Mouse (Mus musculus): ENCODE data around the gene Ttc26. TPM values are rescaled to one million over a fixed set of nuclear protein-coding genes. Genes with fewer than 3 reads are reported as not detected.
A peak's percentile ranks its signal among the peaks of the same experiment; 100 is the strongest.

Gene Ttc26
- total and polyA plus RNA-seq, 2 experiments, result 0.11 to 0.65 TPM

- no peak overlapping the region for H3K9ac ChIP-seq (ENCODE audit: low read depth, low read length)
- H3K4me3 ChIP-seq (ENCODE audit: insufficient read depth, low read depth, low read length), result no peak overlapping the region
- DNase-seq (ENCODE audit: extremely low read depth, low read depth, low spot score), result no peak
- no peaks in the 10 kb centered on the region for H3K36me3 ChIP-seq (ENCODE audit: control insufficient read depth, insufficient read depth, low read length)
- TF ChIP-seq POLR2A (IDR thresholded peaks at IDR 0.05; ENCODE audit: extremely low read depth, insufficient read depth, low read length), result no peak
- TF ChIP-seq CTCF (IDR thresholded peaks at IDR 0.05; ENCODE audit: low read depth, low read length), result no peak
- no peaks in the 10 kb centered on the region for H3K27me3 ChIP-seq (ENCODE audit: control insufficient read depth, insufficient read depth, low read length)
- H3K79me2 ChIP-seq (ENCODE audit: control insufficient read depth, insufficient read depth, low read length), result no peaks in the 10 kb centered on the region
- H3K27ac ChIP-seq (replicated peaks; ENCODE audit: insufficient read depth, low read depth, low read length), result no peak overlapping the region
- no peaks in the 10 kb centered on the region for H3K4me1 ChIP-seq (ENCODE audit: control insufficient read depth, insufficient read depth, low read length)
- 67% methylated on average over 1 of the region's 1 CpGs for WGBS
Measured at GRCm38 (mm10) chr6:38361937-38362336, 19.3 kb upstream of the Ttc26 start.

- Histone ChIP-seq H3K36me3 (ENCODE audit: control insufficient read depth, insufficient read depth, low read length) (no peaks in the 10 kb centered on the region), H3K27ac (replicated peaks; ENCODE audit: insufficient read depth, low read depth, low read length) (no peak overlapping the region), H3K9ac (ENCODE audit: low read depth, low read length) (no peak overlapping the region), H3K4me3 (ENCODE audit: insufficient read depth, low read depth, low read length) (no peak overlapping the region), H3K79me2 (ENCODE audit: control insufficient read depth, insufficient read depth, low read length) (no peaks in the 10 kb centered on the region), H3K4me1 (ENCODE audit: control insufficient read depth, insufficient read depth, low read length) (no peaks in the 10 kb centered on the region), H3K27me3 (ENCODE audit: control insufficient read depth, insufficient read depth, low read length) (no peaks in the 10 kb centered on the region)
- no peak for DNase-seq (ENCODE audit: extremely low read depth, low read depth, low spot score)
- 81% methylated on average over 4 of the region's 4 CpGs for WGBS
- TF ChIP-seq POLR2A (IDR thresholded peaks at IDR 0.05; ENCODE audit: extremely low read depth, insufficient read depth, low read length) (no peak), CTCF (IDR thresholded peaks at IDR 0.05; ENCODE audit: low read depth, low read length) (no peak)
Measured at GRCm38 (mm10) chr6:38363370-38363769, 17.9 kb upstream of the Ttc26 start.

GRCm38 (mm10) chr6:38364121-38364520 is 17.1 kb upstream of the Ttc26 start:
- H3K4me1 ChIP-seq (ENCODE audit: control insufficient read depth, insufficient read depth, low read length), result no peaks in the 10 kb centered on the region
- H3K36me3 ChIP-seq (ENCODE audit: control insufficient read depth, insufficient read depth, low read length), result no peaks in the 10 kb centered on the region
- DNase-seq (ENCODE audit: extremely low read depth, low read depth, low spot score), result no peak
- H3K27me3 ChIP-seq (ENCODE audit: control insufficient read depth, insufficient read depth, low read length), result no peaks in the 10 kb centered on the region
- TF ChIP-seq POLR2A (IDR thresholded peaks at IDR 0.05; ENCODE audit: extremely low read depth, insufficient read depth, low read length) (no peak), CTCF (IDR thresholded peaks at IDR 0.05; ENCODE audit: low read depth, low read length) (no peak)
- no peak overlapping the region for H3K27ac ChIP-seq (replicated peaks; ENCODE audit: insufficient read depth, low read depth, low read length)
- H3K9ac ChIP-seq (ENCODE audit: low read depth, low read length), result no peak overlapping the region
- no peak overlapping the region for H3K4me3 ChIP-seq (ENCODE audit: insufficient read depth, low read depth, low read length)
- no peaks in the 10 kb centered on the region for H3K79me2 ChIP-seq (ENCODE audit: control insufficient read depth, insufficient read depth, low read length)

GRCm38 (mm10) chr6:38369945-38370344 is 11.3 kb upstream of the Ttc26 start:
- Histone ChIP-seq H3K79me2 (ENCODE audit: control insufficient read depth, insufficient read depth, low read length) (no peaks in the 10 kb centered on the region), H3K27ac (replicated peaks; ENCODE audit: insufficient read depth, low read depth, low read length) (no peak overlapping the region), H3K4me1 (ENCODE audit: control insufficient read depth, insufficient read depth, low read length) (no peaks in the 10 kb centered on the region), H3K9ac (ENCODE audit: low read depth, low read length) (no peak overlapping the region), H3K4me3 (ENCODE audit: insufficient read depth, low read depth, low read length) (no peak overlapping the region), H3K27me3 (ENCODE audit: control insufficient read depth, insufficient read depth, low read length) (no peaks in the 10 kb centered on the region), H3K36me3 (ENCODE audit: control insufficient read depth, insufficient read depth, low read length) (no peaks in the 10 kb centered on the region)
- no peak for DNase-seq (ENCODE audit: extremely low read depth, low read depth, low spot score)
- 81% methylated on average over 3 of the region's 3 CpGs for WGBS
- TF ChIP-seq POLR2A (IDR thresholded peaks at IDR 0.05; ENCODE audit: extremely low read depth, insufficient read depth, low read length) (no peak), CTCF (IDR thresholded peaks at IDR 0.05; ENCODE audit: low read depth, low read length) (no peak)

- no peak overlapping the region for H3K9ac ChIP-seq (ENCODE audit: low read depth, low read length)
Measured at GRCm38 (mm10) chr6:38374271-38374670, 7.0 kb upstream of the Ttc26 start.

DNA sequence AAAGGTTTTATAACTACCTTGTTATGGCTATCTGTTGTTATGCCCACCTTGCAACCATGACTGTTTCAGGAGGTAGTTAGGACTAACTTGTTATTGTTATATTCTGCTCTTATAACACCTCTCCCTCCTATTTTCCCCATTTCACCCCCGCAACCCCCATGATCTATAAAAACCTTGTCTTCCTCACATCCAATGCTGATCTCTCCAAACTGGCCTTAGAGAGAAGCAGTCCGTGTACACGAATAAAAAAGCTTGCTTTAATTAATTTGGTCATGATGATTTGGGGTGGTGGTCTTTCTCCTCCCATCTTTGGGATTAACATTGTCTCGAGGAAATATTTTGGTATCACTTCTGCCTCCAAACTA is 523 bp upstream of the Ttc26 start:
- H3K27ac ChIP-seq (replicated peaks; ENCODE audit: insufficient read depth, low read depth, low read length), result no peak overlapping the region; the same call in 1 of the 2 replicates
- WGBS, result 3% methylated on average over 4 of the region's 4 CpGs
- no peak for TF ChIP-seq CTCF (IDR thresholded peaks at IDR 0.05; ENCODE audit: low read depth, low read length)
- no peak for TF ChIP-seq POLR2A (IDR thresholded peaks at IDR 0.05; ENCODE audit: extremely low read depth, insufficient read depth, low read length)

More at GRCm38 (mm10) chr6:38374271-38374670, 7.0 kb upstream of the Ttc26 start:
- Histone ChIP-seq H3K79me2 (ENCODE audit: control insufficient read depth, insufficient read depth, low read length) (no peaks in the 10 kb centered on the region), H3K27me3 (ENCODE audit: control insufficient read depth, insufficient read depth, low read length) (no peaks in the 10 kb centered on the region), H3K27ac (replicated peaks; ENCODE audit: insufficient read depth, low read depth, low read length) (no peak overlapping the region), H3K4me3 (ENCODE audit: insufficient read depth, low read depth, low read length) (no peak overlapping the region), H3K36me3 (ENCODE audit: control insufficient read depth, insufficient read depth, low read length) (no peaks in the 10 kb centered on the region), H3K4me1 (ENCODE audit: control insufficient read depth, insufficient read depth, low read length) (no peaks in the 10 kb centered on the region)
- WGBS, result 87% methylated on average over 1 of the region's 1 CpGs
- no peak for DNase-seq (ENCODE audit: extremely low read depth, low read depth, low spot score)
- TF ChIP-seq CTCF (IDR thresholded peaks at IDR 0.05; ENCODE audit: low read depth, low read length) (no peak), POLR2A (IDR thresholded peaks at IDR 0.05; ENCODE audit: extremely low read depth, insufficient read depth, low read length) (no peak)

More for the DNA sequence above, 523 bp upstream of the Ttc26 start:
- peaks cover 1% of the 10 kb centered on the region for H3K4me1 ChIP-seq (ENCODE audit: control insufficient read depth, insufficient read depth, low read length)
- peak overlapping the region; percentile 63 for H3K4me3 ChIP-seq (ENCODE audit: insufficient read depth, low read depth, low read length)
- no peaks in the 10 kb centered on the region for H3K36me3 ChIP-seq (ENCODE audit: control insufficient read depth, insufficient read depth, low read length)
- no peak for DNase-seq (ENCODE audit: extremely low read depth, low read depth, low spot score)
- no peaks in the 10 kb centered on the region for H3K27me3 ChIP-seq (ENCODE audit: control insufficient read depth, insufficient read depth, low read length)
- no peaks in the 10 kb centered on the region for H3K79me2 ChIP-seq (ENCODE audit: control insufficient read depth, insufficient read depth, low read length)
- peak overlapping the region; percentile 56 for H3K9ac ChIP-seq (ENCODE audit: low read depth, low read length)
